In the genomic region with DNA sequence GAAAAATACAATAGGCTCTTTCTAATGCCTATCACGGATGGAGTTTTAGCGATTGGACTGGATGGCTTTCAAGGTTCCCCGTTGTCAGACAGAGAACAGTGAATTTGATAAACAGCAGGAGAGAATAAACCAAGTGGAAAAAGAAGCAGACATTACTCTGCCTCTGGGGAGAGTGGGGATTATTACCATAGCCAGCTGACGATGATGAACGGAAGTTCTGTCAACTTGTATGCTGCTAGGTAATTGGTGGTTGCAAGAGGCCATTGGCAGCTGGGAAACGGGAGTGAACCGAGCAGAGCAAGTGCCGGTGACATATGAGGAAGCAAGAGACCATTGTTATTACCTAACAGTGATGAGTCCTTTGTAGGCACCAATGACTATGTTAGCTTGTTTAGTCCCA, we compare ENCODE assay signal across 21 mouse cellular contexts.
DNase-seq lines count a peak whose midpoint lies in the region; ATAC-seq and TF ChIP-seq lines count a peak whose summit lies in the region.
"Had no signal": no experiment of that assay in that cellular context is flagged by ENCODE, and none has a peak within 500 bp of the region (broad histone marks: within the 10 kb centered on the region; RNA-seq: fewer than 3 reads in every experiment).

No protein-coding gene starts in this region.

- no peak for ATAC-seq in forebrain, embryonic 14.5 days
- no peak for ATAC-seq in forebrain, embryonic 15.5 days (replicated peaks)
- peak; percentile 47; the same call in 1 of the 2 replicates for ATAC-seq in neural tube, embryonic 13.5 days (ENCODE audit: low read depth)
- no peak; the same call in 1 of the 2 replicates for ATAC-seq in neural tube, embryonic 15.5 days (ENCODE audit: low FRiP score)
- ATAC-seq in hindbrain, postnatal 0 days: peak; percentile 81

- no peak for TF ChIP-seq CTCF in hindbrain, postnatal 0 days (IDR thresholded peaks at IDR 0.05; ENCODE audit: low read depth)

- no peak overlapping the region for H3K4me3 ChIP-seq in forebrain, embryonic 14.5 days (ENCODE audit: low read depth, low read length)
- H3K4me3 ChIP-seq in forebrain, embryonic 15.5 days: no peak overlapping the region
- H3K4me3 ChIP-seq in neural tube, embryonic 13.5 days: no peak overlapping the region
- no peak overlapping the region for H3K4me3 ChIP-seq in neural tube, embryonic 15.5 days (replicated peaks)
- no peak overlapping the region for H3K4me3 ChIP-seq in hindbrain, postnatal 0 days (ENCODE audit: low read length)
- H3K4me3 ChIP-seq: embryonic facial prominence, embryonic 13.5 days; erythroblast, embryonic 14.5 days; heart, embryonic 12.5 days had no signal

- no peak overlapping the region for H3K4me2 ChIP-seq in forebrain, embryonic 14.5 days (ENCODE audit: low read length)
- H3K4me2 ChIP-seq in forebrain, embryonic 15.5 days (replicated peaks): no peak overlapping the region
- H3K4me2 ChIP-seq in neural tube, embryonic 13.5 days: no peak overlapping the region
- no peak overlapping the region for H3K4me2 ChIP-seq in neural tube, embryonic 15.5 days
- no peak overlapping the region for H3K4me2 ChIP-seq in hindbrain, postnatal 0 days (ENCODE audit: low read depth, low read length)
- H3K4me2 ChIP-seq: embryonic facial prominence, embryonic 13.5 days; heart, embryonic 12.5 days had no signal

- no peak overlapping the region for H3K27ac ChIP-seq in forebrain, embryonic 14.5 days (ENCODE audit: low read depth, low read length)
- no peak overlapping the region for H3K27ac ChIP-seq in forebrain, embryonic 15.5 days (replicated peaks)
- no peak overlapping the region for H3K27ac ChIP-seq in neural tube, embryonic 13.5 days (replicated peaks)
- H3K27ac ChIP-seq in neural tube, embryonic 15.5 days (replicated peaks): no peak overlapping the region
- H3K27ac ChIP-seq in hindbrain, postnatal 0 days: no peak overlapping the region
- H3K27ac ChIP-seq: embryonic facial prominence, embryonic 13.5 days; kidney, postnatal 0 days had no signal

- 60% methylated on average over 8 of the region's 8 CpGs for WGBS in forebrain, embryonic 14.5 days
- WGBS in forebrain, embryonic 15.5 days: 67% methylated on average over 8 of the region's 8 CpGs
- WGBS in neural tube, embryonic 13.5 days: 35% methylated on average over 8 of the region's 8 CpGs
- WGBS in neural tube, embryonic 15.5 days: 38% methylated on average over 8 of the region's 8 CpGs
- WGBS in hindbrain, postnatal 0 days: 22% methylated on average over 8 of the region's 8 CpGs

- no peak overlapping the region for H3K9ac ChIP-seq in forebrain, embryonic 14.5 days (ENCODE audit: low read length)
- H3K9ac ChIP-seq in forebrain, embryonic 15.5 days (replicated peaks): no peak overlapping the region
- no peak overlapping the region for H3K9ac ChIP-seq in neural tube, embryonic 13.5 days
- H3K9ac ChIP-seq in neural tube, embryonic 15.5 days (replicated peaks): no peak overlapping the region
- no peak overlapping the region for H3K9ac ChIP-seq in hindbrain, postnatal 0 days (replicated peaks; ENCODE audit: low read length)
- H3K9ac ChIP-seq: embryonic facial prominence, embryonic 13.5 days; heart, embryonic 12.5 days had no signal

- no peaks in the 10 kb centered on the region for H3K9me3 ChIP-seq in forebrain, embryonic 14.5 days (replicated peaks; ENCODE audit: control insufficient read depth, low read length)
- H3K9me3 ChIP-seq in forebrain, embryonic 15.5 days: no peaks in the 10 kb centered on the region
- H3K9me3 ChIP-seq in neural tube, embryonic 13.5 days: no peaks in the 10 kb centered on the region
- H3K9me3 ChIP-seq in neural tube, embryonic 15.5 days (replicated peaks): no peaks in the 10 kb centered on the region
- H3K9me3 ChIP-seq in hindbrain, postnatal 0 days (ENCODE audit: low read length): no peaks in the 10 kb centered on the region
- H3K9me3 ChIP-seq: embryonic facial prominence, embryonic 13.5 days; heart, embryonic 12.5 days had no signal

- H3K27me3 ChIP-seq in forebrain, embryonic 14.5 days (replicated peaks; ENCODE audit: control insufficient read depth, insufficient read depth, low read length): no peaks in the 10 kb centered on the region
- H3K27me3 ChIP-seq in forebrain, embryonic 15.5 days: no peaks in the 10 kb centered on the region
- no peaks in the 10 kb centered on the region for H3K27me3 ChIP-seq in neural tube, embryonic 13.5 days
- H3K27me3 ChIP-seq in neural tube, embryonic 15.5 days (replicated peaks): no peaks in the 10 kb centered on the region
- H3K27me3 ChIP-seq in hindbrain, postnatal 0 days (ENCODE audit: insufficient read depth, low read length): no peaks in the 10 kb centered on the region
- H3K27me3 ChIP-seq: embryonic facial prominence, embryonic 13.5 days; heart, embryonic 12.5 days had no signal

- DNase-seq in forebrain, embryonic 14.5 days (ENCODE audit: low spot score): peak; percentile 25
- peak; percentile 65 for DNase-seq in hindbrain, postnatal 0 days (ENCODE audit: low spot score)
- no peak for DNase-seq in kidney, adult 18-20 months
- no peak for DNase-seq in thymus, adult 18-20 months
- DNase-seq: adrenal gland, postnatal 36 days; cerebellum, adult 18-20 months; cerebellum, postnatal 25 days; embryo, embryonic 11 days; gastrocnemius, postnatal 25 days; heart, adult 18-20 months; heart, postnatal 10 days; kidney, adult 2 months; lung, postnatal 4 days; thymus, postnatal 14 days had no signal

- no peaks in the 10 kb centered on the region for H3K4me1 ChIP-seq in forebrain, embryonic 14.5 days (ENCODE audit: control insufficient read depth, insufficient read depth, low read length)
- no peaks in the 10 kb centered on the region for H3K4me1 ChIP-seq in forebrain, embryonic 15.5 days
- H3K4me1 ChIP-seq in neural tube, embryonic 13.5 days (replicated peaks): peaks cover 12% of the 10 kb centered on the region
- H3K4me1 ChIP-seq in neural tube, embryonic 15.5 days: no peaks in the 10 kb centered on the region
- no peaks in the 10 kb centered on the region for H3K4me1 ChIP-seq in hindbrain, postnatal 0 days (ENCODE audit: insufficient read depth, low read length)
- H3K4me1 ChIP-seq: embryonic facial prominence, embryonic 13.5 days; heart, embryonic 12.5 days had no signal

- H3K36me3 ChIP-seq in forebrain, embryonic 14.5 days (ENCODE audit: control insufficient read depth, insufficient read depth, low read length): no peaks in the 10 kb centered on the region
- no peaks in the 10 kb centered on the region for H3K36me3 ChIP-seq in forebrain, embryonic 15.5 days
- H3K36me3 ChIP-seq in neural tube, embryonic 13.5 days: no peaks in the 10 kb centered on the region
- H3K36me3 ChIP-seq in neural tube, embryonic 15.5 days: no peaks in the 10 kb centered on the region
- no peaks in the 10 kb centered on the region for H3K36me3 ChIP-seq in hindbrain, postnatal 0 days (ENCODE audit: insufficient read depth, low read length)
- H3K36me3 ChIP-seq: embryonic facial prominence, embryonic 13.5 days; heart, embryonic 12.5 days had no signal

Comparison
In these comparisons a context has a peak if more than half of its experiments do, and no peak if none do; other contexts are left out.
1. ATAC-seq: peak in neural tube, embryonic 13.5 days (single experiment) and hindbrain, postnatal 0 days (single experiment); none in forebrain, embryonic 14.5 days (single experiment), forebrain, embryonic 15.5 days (single experiment) and neural tube, embryonic 15.5 days (single experiment).
2. DNase-seq: peak in forebrain, embryonic 14.5 days (single experiment) and hindbrain, postnatal 0 days (single experiment); none in kidney, adult 18-20 months (single experiment) and thymus, adult 18-20 months (0 of 2).